Mouse (Mus musculus) embryonic facial prominence, embryonic 11.5 days (tissue): ENCODE results near the gene Taf1d. TPM values are rescaled to one million over a fixed set of nuclear protein-coding genes. Genes with fewer than 3 reads are reported as not detected.
A peak's percentile ranks its signal among the peaks of the same experiment; 100 is the strongest.

Source experiments
- ATAC-seq: fragments of 200-750 bp; cut with Nextera tagmentation; replicated peaks from 2 replicates; pipeline ENCODE4 v1.8.0; 2017; ENCODE audit warnings: low read depth; ENCODE audit not compliant: insufficient number of reproducible peaks, low FRiP score, low TSS enrichment
- DNase-seq: peaks from one replicate; pipeline ENCODE4 v3.0.0-alpha.2; 2015; ENCODE audit warnings: low spot score
- H3K27ac ChIP-seq: fragments of 300-500 bp; sonication (generic); replicated peaks from 2 replicates; pipeline ENCODE4 v1.5.1; 2014; ENCODE audit warnings: mild to moderate bottlenecking, low read depth, low read length, control low read depth
- H3K27me3 ChIP-seq: fragments of 300-500 bp; sonication (generic); 2 replicates; pipeline ENCODE4 v1.6.1; 2014; ENCODE audit warnings: mild to moderate bottlenecking, low read length, moderate library complexity, mixed read lengths; ENCODE audit not compliant: control insufficient read depth, insufficient read depth
- H3K36me3 ChIP-seq: fragments of 300-500 bp; sonication (generic); replicated peaks from 2 replicates; pipeline ENCODE4 v1.6.1; 2014; ENCODE audit warnings: low read depth, mild to moderate bottlenecking, low read length, moderate library complexity, mixed read lengths; ENCODE audit not compliant: control insufficient read depth, insufficient read depth
- H3K4me1 ChIP-seq: fragments of 300-500 bp; sonication (generic); 2 replicates; pipeline ENCODE4 v1.6.1; 2014; ENCODE audit warnings: low read length, mixed read lengths; ENCODE audit not compliant: control insufficient read depth, insufficient read depth
- H3K4me2 ChIP-seq: fragments of 300-500 bp; sonication (generic); 2 replicates; pipeline ENCODE4 v1.6.1; 2014; ENCODE audit warnings: low read depth, mild to moderate bottlenecking, control low read depth, low read length, moderate library complexity
- H3K4me3 ChIP-seq: fragments of 300-500 bp; sonication (generic); 2 replicates; pipeline ENCODE4 v1.5.1; 2014; ENCODE audit warnings: low read depth, low read length, control low read depth
- H3K9ac ChIP-seq: fragments of 300-500 bp; sonication (generic); replicated peaks from 2 replicates; pipeline ENCODE4 v1.6.1; 2014; ENCODE audit warnings: mild to moderate bottlenecking, control low read depth, low read length
- H3K9me3 ChIP-seq: fragments of 300-500 bp; sonication (generic); replicated peaks from 2 replicates; pipeline ENCODE4 v1.6.1; 2016; ENCODE audit warnings: mild to moderate bottlenecking, low read length, inconsistent platforms, mixed read lengths; ENCODE audit not compliant: control insufficient read depth
- WGBS: fragments of 180-500 bp; shearing (Covaris S2); extraction: QIAGEN DNeasy Blood & Tissue Kit; methylation state at CpG from one replicate; pipeline ENCODE4 v1.1.7; 2014; 5-methylcytosine and 5-hydroxymethylcytosine counted together
- polyA plus RNA-seq: library from polyadenylated mRNA; unstranded; fragments of >200 nt; fragmentation: Nextera tagmentation; extraction: Ambion mirVana; gene quantifications from 2 replicates; pipeline ENCODE4 v1.2.1, GENCODE M21; 2014

Taf1d gene
- polyA plus RNA-seq, 1 experiment from 2014 or later: 73.3 TPM

DNA sequence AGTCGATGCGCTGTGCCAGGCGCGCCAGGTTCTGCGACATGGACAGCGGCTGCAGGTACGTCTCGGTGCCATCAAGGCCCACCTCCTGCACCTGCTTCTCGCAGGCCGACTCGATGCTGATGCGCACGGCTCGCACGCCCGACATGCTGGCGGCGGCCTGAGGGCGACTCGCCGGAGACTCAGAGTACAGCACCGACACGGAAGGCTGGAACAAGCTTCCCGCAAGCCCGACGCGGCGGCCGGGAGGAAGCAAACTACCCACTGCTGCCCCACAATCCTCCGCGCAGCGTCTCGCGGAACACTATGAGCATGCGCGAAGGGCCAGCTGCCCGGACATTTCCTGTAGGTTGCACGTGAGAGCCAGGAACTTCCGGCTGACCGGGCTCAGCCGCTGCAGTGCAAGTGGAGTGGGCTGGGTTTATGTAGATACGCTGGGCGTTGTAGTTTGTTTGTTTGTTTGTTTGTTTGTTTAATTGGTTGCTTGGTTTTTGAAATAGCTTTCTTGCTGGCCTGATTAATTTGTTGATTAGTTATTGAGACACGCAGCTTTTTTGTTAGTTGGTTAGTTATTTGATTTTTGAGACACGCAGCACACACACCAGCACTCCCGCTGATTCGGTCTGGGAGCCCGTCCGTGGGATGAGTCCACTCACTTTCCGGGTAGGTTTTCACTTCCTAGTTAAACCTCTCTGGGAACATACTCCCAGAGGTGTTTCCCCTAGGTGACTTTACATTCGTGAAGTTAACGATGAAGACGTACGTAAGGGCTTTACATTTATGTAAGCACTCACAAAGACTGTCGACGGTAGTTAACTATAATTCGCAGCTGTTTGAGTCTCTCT is 26.1 kb upstream of the Taf1d start, which contains the start of gene Med17:
TSS of gene Med17 (minus strand) at position 283 of the 842 bp plus-strand sequence.
- DNase-seq (peak; percentile 96), ATAC-seq (peak; percentile 97)
- no peaks in the 10 kb centered on the region for H3K27me3 ChIP-seq
- H3K4me3 ChIP-seq: peak within 1 kb of the TSS; percentile 85
- peaks cover 1% of the 10 kb centered on the region; the same call in 1 of the 2 replicates for H3K36me3 ChIP-seq
- no peaks in the 10 kb centered on the region for H3K9me3 ChIP-seq
- no peaks in the 10 kb centered on the region for H3K4me1 ChIP-seq
- H3K4me2 ChIP-seq: peak within 1 kb of the TSS; percentile 65
- WGBS: 2% methylated on average over 52 of the region's 57 CpGs
- H3K9ac ChIP-seq: peak within 1 kb of the TSS; percentile 94
- peak within 1 kb of the TSS; percentile 63; the same call in 1 of the 2 replicates for H3K27ac ChIP-seq

DNA sequence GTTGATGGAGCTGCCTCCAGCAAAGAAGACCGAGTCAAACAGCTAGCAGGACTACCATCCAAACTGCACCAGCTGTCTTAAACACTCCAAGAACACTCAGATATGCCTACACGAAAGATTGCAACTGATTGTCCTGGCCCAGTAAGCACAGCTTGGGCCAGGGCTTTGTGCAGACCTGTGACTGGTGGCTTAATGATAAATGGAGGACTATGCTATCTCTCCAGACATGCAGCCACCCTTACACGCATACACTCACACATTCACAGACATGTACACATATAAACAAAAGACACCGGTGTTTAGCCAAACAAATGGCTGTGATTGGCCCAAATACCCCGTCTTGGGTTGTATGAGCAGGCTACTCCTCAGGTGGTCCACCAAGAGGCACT is 25.5 kb upstream of the Taf1d start:
- H3K4me3 ChIP-seq: peak overlapping the region; percentile 85
- peak overlapping the region; percentile 94 for H3K9ac ChIP-seq
- DNase-seq (no peak), ATAC-seq (no peak)
- no peaks in the 10 kb centered on the region; the same call in 1 of the 2 replicates for H3K36me3 ChIP-seq
- no peak overlapping the region for H3K27ac ChIP-seq
- H3K4me2 ChIP-seq: peak overlapping the region; percentile 65
- no peaks in the 10 kb centered on the region for H3K4me1 ChIP-seq
- no peaks in the 10 kb centered on the region for H3K27me3 ChIP-seq
- WGBS: 47% methylated on average over 5 of the region's 5 CpGs
- no peaks in the 10 kb centered on the region for H3K9me3 ChIP-seq

DNA sequence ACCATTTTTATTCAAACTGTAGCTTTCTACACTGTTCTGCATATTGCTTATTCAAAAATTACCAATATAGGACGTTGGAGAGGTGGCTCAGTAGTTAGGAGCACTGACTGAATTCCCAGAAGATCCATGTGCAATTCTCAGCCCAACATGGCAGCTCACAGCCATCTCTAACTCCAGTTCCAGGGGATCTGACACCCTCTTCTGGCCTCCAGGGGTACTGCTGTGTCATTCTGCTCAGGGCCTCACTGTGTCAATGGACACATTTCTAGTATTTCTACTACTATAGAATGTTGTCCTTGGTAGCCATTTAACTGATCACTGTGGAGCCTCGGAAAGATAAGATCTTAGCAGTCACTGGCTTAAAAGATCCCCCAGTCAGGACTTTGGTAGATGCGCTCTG is 20.6 kb upstream of the Taf1d start:
- H3K27ac ChIP-seq: no peak overlapping the region
- no peaks in the 10 kb centered on the region for H3K27me3 ChIP-seq
- DNase-seq (no peak), ATAC-seq (no peak)
- WGBS: 72% methylated on average over 3 of the region's 3 CpGs
- H3K36me3 ChIP-seq: no peaks in the 10 kb centered on the region
- no peak overlapping the region for H3K4me3 ChIP-seq
- H3K4me1 ChIP-seq: no peaks in the 10 kb centered on the region
- H3K9ac ChIP-seq: no peak overlapping the region
- no peak overlapping the region for H3K4me2 ChIP-seq
- H3K9me3 ChIP-seq: no peaks in the 10 kb centered on the region

DNA sequence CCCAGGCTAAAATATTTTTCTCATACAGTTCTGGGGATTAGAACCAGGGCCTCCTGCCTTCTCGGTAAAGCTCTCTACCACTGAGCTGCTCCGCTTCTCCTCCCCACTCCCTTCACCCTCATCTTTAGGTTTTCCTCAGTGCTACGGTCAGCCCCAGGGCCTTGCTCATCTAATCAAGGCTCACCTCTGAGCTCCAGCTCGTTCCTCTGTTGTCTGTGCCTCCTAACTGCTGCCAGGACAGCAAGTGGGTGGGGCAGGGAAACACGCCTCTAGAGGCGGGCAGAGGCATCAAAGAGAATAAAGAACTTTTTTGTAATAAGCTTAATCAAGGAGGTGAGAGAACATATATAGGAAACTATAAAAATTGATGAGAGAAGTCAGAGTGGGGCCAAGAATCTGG is 18.2 kb upstream of the Taf1d start:
- Histone ChIP-seq H3K9me3 (no peaks in the 10 kb centered on the region), H3K4me2 (no peak overlapping the region), H3K27me3 (no peaks in the 10 kb centered on the region), H3K4me3 (no peak overlapping the region), H3K27ac (no peak overlapping the region), H3K9ac (no peak overlapping the region), H3K36me3 (no peaks in the 10 kb centered on the region), H3K4me1 (no peaks in the 10 kb centered on the region)
- no peak for DNase-seq
- 49% methylated on average over 6 of the region's 6 CpGs for WGBS
- ATAC-seq: no peak

DNA sequence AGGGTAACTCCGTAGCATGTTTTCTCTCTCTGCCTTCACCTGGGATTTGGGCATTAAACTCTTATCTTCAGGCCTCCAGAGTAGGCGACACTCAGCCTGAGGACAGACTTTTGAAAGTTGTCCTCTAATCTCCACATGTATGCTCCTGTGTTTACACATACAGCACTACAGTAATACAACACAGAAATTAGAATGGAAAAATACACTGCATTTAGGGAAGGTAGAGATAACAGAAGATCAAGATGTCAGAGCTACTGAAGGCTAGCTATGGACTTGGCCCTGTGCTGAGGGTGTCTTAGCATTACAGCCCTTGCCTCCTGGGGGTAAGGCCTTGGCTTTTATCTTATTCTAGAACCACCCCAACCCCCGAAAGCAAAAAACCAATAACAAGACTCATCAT is 17.6 kb upstream of the Taf1d start:
- H3K4me3 ChIP-seq: no peak overlapping the region
- DNase-seq: no peak
- H3K27ac ChIP-seq: no peak overlapping the region
- no peaks in the 10 kb centered on the region for H3K27me3 ChIP-seq
- no peaks in the 10 kb centered on the region for H3K36me3 ChIP-seq
- H3K4me1 ChIP-seq: no peaks in the 10 kb centered on the region
- no peak for ATAC-seq
- H3K4me2 ChIP-seq: no peak overlapping the region
- H3K9me3 ChIP-seq: no peaks in the 10 kb centered on the region
- H3K9ac ChIP-seq: no peak overlapping the region
- WGBS: 86% methylated on average over 3 of the region's 3 CpGs

DNA sequence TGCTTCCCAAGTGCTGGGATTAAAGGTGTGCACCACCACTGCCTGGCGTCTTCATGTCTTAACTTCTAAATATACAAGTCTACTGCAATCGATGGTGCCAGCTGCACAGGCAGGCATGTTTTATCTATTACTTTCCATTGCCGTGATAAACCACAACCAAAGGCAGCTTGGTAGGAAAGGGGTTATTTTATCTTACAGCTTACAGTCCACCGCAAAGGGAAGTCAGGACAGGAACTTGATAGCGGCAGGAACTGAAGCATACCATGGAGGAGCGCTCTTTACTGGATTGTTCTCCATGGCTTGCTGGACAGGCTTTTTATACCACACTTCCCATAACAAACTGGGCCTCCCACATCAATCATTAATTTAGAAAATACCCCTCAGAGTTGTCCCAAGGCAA is 16.8 kb upstream of the Taf1d start:
- H3K4me3 ChIP-seq: no peak overlapping the region
- no peak overlapping the region for H3K4me2 ChIP-seq
- ATAC-seq (no peak), DNase-seq (no peak)
- H3K27me3 ChIP-seq: no peaks in the 10 kb centered on the region
- no peaks in the 10 kb centered on the region for H3K9me3 ChIP-seq
- H3K27ac ChIP-seq: no peak overlapping the region
- no peaks in the 10 kb centered on the region for H3K4me1 ChIP-seq
- no peak overlapping the region for H3K9ac ChIP-seq
- WGBS: 85% methylated on average over 6 of the region's 6 CpGs
- H3K36me3 ChIP-seq: no peaks in the 10 kb centered on the region

DNA sequence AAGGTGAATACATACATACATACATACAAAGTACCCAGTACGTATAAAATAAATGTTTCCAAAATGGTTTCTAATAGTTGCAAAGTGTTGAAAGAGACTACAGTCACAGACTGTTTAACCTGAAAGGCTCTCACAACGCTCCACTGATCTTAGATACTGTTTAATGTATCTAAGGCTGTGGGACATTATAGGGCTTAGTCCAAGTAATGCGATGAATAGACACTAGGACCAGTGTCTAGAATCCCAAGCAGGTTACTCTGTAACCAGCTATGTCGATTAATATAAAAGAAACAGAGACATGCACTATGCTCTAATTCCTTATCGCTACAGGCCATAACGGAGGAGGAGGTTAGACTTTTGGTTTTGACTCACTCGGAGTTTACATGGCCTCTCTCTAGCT is 8.9 kb upstream of the Taf1d start:
- 91% methylated on average over 7 of the region's 7 CpGs for WGBS
- ATAC-seq: no peak
- DNase-seq: no peak
- no peaks in the 10 kb centered on the region for H3K4me1 ChIP-seq
- no peaks in the 10 kb centered on the region for H3K27me3 ChIP-seq
- H3K9me3 ChIP-seq: no peaks in the 10 kb centered on the region
- no peak overlapping the region for H3K4me2 ChIP-seq
- H3K27ac ChIP-seq: no peak overlapping the region
- H3K9ac ChIP-seq: no peak overlapping the region
- H3K36me3 ChIP-seq: no peaks in the 10 kb centered on the region
- no peak overlapping the region for H3K4me3 ChIP-seq

DNA sequence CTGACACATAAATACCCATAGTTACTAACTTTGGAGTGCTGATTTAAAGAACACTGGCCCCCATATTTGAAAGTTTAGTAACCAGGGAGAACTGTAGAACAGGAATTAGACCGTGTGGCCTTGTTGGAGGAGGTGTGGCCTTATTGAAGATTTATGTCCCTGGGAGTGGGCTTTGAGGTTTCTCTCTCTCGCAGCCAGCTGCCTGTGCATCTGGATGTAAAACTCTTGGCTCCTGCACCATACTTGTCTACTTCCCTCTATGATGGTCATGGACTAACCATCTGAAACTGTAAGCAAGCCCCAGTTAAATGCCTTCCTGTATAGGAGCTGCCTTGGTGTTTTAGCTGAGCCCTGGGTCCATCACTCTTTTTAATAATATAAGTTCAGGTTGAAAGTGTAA is 7.6 kb upstream of the Taf1d start:
- WGBS: 58% methylated on average over 2 of the region's 2 CpGs
- no peak overlapping the region for H3K4me2 ChIP-seq
- H3K36me3 ChIP-seq: no peaks in the 10 kb centered on the region
- no peak overlapping the region for H3K4me3 ChIP-seq
- no peak overlapping the region for H3K27ac ChIP-seq
- ATAC-seq: no peak
- H3K9ac ChIP-seq: no peak overlapping the region
- H3K9me3 ChIP-seq: no peaks in the 10 kb centered on the region
- no peaks in the 10 kb centered on the region for H3K27me3 ChIP-seq
- H3K4me1 ChIP-seq: no peaks in the 10 kb centered on the region
- no peak for DNase-seq
